16 mouse cellular contexts compared by ENCODE assay signal in genomic region chr2:179467839-179468445, GRCm38 (mm10). TPM values are rescaled to one million over a fixed set of nuclear protein-coding genes. Genes with fewer than 3 reads are reported as not detected.
DNase-seq lines count a peak whose midpoint lies in the region; ATAC-seq and TF ChIP-seq lines count a peak whose summit lies in the region.
"Had no signal": no experiment of that assay in that cellular context is flagged by ENCODE, and none has a peak within 500 bp of the region (broad histone marks: within the 10 kb centered on the region; RNA-seq: fewer than 3 reads in every experiment).

No protein-coding gene starts in this region.

- H3K27me3 ChIP-seq in forebrain, embryonic 12.5 days, result no peaks in the 10 kb centered on the region
- H3K27me3 ChIP-seq in forebrain, embryonic 10.5 days (ENCODE audit: poor library complexity, severe bottlenecking), result no peaks in the 10 kb centered on the region
- no peaks in the 10 kb centered on the region for H3K27me3 ChIP-seq in neural tube, embryonic 12.5 days (replicated peaks)
- H3K27me3 ChIP-seq: heart, embryonic 13.5 days; limb, embryonic 13.5 days had no signal

- no peak for DNase-seq in forebrain, embryonic 10.5 days (ENCODE audit: extremely low spot score, low spot score)
- no peak for DNase-seq in neural tube, embryonic 10.5 days (ENCODE audit: extremely low spot score, low spot score)
- DNase-seq in kidney, postnatal 14 days, result peak; percentile 6
- DNase-seq in gastrocnemius, postnatal 10 days, result no peak
- DNase-seq in spleen, postnatal 36 days (ENCODE audit: low spot score in 2 of 2), result no peak
- no peak for DNase-seq in lung, adult 2 months
- DNase-seq: gastrocnemius, adult 2 months; layer of hippocampus, postnatal 36 days; lung, adult 18-20 months; thymus, postnatal 4 days had no signal

- WGBS in forebrain, embryonic 12.5 days, result 84% methylated on average over 8 of the region's 8 CpGs
- WGBS in forebrain, embryonic 10.5 days, result 90% methylated on average over 8 of the region's 8 CpGs
- 85% methylated on average over 8 of the region's 8 CpGs for WGBS in neural tube, embryonic 12.5 days
- WGBS in lung, adult 2 months, result 83% methylated on average over 8 of the region's 8 CpGs

- H3K9me3 ChIP-seq in forebrain, embryonic 12.5 days, result peaks cover 21% of the 10 kb centered on the region
- peaks cover 38% of the 10 kb centered on the region for H3K9me3 ChIP-seq in forebrain, embryonic 10.5 days
- H3K9me3 ChIP-seq in neural tube, embryonic 12.5 days, result peaks cover 32% of the 10 kb centered on the region

- H3K4me1 ChIP-seq in forebrain, embryonic 12.5 days, result peaks cover 19% of the 10 kb centered on the region
- H3K4me1 ChIP-seq in forebrain, embryonic 10.5 days, result peaks cover 5% of the 10 kb centered on the region; the same call in 1 of the 2 replicates
- H3K4me1 ChIP-seq in neural tube, embryonic 12.5 days, result 0 out of 2 replicates have a peak, but pooled peaks cover under 1% of the 10 kb centered on the region
- H3K4me1 ChIP-seq in lung, adult 2 months (ENCODE audit: control insufficient read depth, insufficient read depth, low read length), result no peaks in the 10 kb centered on the region
- H3K4me1 ChIP-seq: embryonic facial prominence, embryonic 10.5 days; heart, embryonic 13.5 days; limb, embryonic 13.5 days had no signal

- no peak overlapping the region for H3K9ac ChIP-seq in forebrain, embryonic 12.5 days
- H3K9ac ChIP-seq in neural tube, embryonic 12.5 days, result no peak overlapping the region
- H3K9ac ChIP-seq: heart, embryonic 13.5 days; limb, embryonic 13.5 days had no signal

- TF ChIP-seq POLR2A in lung, adult 2 months (IDR thresholded peaks at IDR 0.05; ENCODE audit: borderline replicate concordance, extremely low read depth, low read depth, low read length), result no peak

- H3K36me3 ChIP-seq in forebrain, embryonic 12.5 days (replicated peaks), result peaks cover 15% of the 10 kb centered on the region
- peaks cover 38% of the 10 kb centered on the region for H3K36me3 ChIP-seq in forebrain, embryonic 10.5 days (replicated peaks)
- 0 out of 2 replicates have a peak, but pooled peaks cover under 1% of the 10 kb centered on the region for H3K36me3 ChIP-seq in neural tube, embryonic 12.5 days
- H3K36me3 ChIP-seq: embryonic facial prominence, embryonic 10.5 days; heart, embryonic 13.5 days; limb, embryonic 13.5 days had no signal

- TF ChIP-seq CTCF in lung, adult 2 months (IDR thresholded peaks at IDR 0.05; ENCODE audit: insufficient read depth, low read length), result no peak

- no peak overlapping the region for H3K4me3 ChIP-seq in forebrain, embryonic 12.5 days (replicated peaks)
- no peak overlapping the region for H3K4me3 ChIP-seq in forebrain, embryonic 10.5 days
- no peak overlapping the region for H3K4me3 ChIP-seq in neural tube, embryonic 12.5 days
- H3K4me3 ChIP-seq in lung, adult 2 months (replicated peaks; ENCODE audit: extremely low read depth, low read depth, low read length), result no peak overlapping the region
- H3K4me3 ChIP-seq: embryonic facial prominence, embryonic 10.5 days; gastrocnemius, adult 2 months; heart, embryonic 13.5 days; limb, embryonic 13.5 days had no signal

- H3K4me2 ChIP-seq in forebrain, embryonic 12.5 days, result no peak overlapping the region
- H3K4me2 ChIP-seq in neural tube, embryonic 12.5 days (replicated peaks), result no peak overlapping the region
- H3K4me2 ChIP-seq: heart, embryonic 13.5 days; limb, embryonic 13.5 days had no signal

- peak; percentile 71 for ATAC-seq in forebrain, embryonic 12.5 days (ENCODE audit: low FRiP score)
- ATAC-seq in neural tube, embryonic 12.5 days (ENCODE audit: low FRiP score, low read depth), result peak; percentile 53; the same call in 1 of the 2 replicates

- 0 out of 2 replicates have a peak overlapping the region, but pooled peaks have one; percentile 5 for H3K27ac ChIP-seq in forebrain, embryonic 12.5 days
- H3K27ac ChIP-seq in forebrain, embryonic 10.5 days, result no peak overlapping the region
- no peak overlapping the region for H3K27ac ChIP-seq in neural tube, embryonic 12.5 days
- H3K27ac ChIP-seq: embryonic facial prominence, embryonic 10.5 days; gastrocnemius, adult 2 months; heart, embryonic 13.5 days; limb, embryonic 13.5 days had no signal

RNA-seq across cellular contexts. Expression of gene Cdh4, which starts 25.7 kb away (rescaled TPM):
- 29.4 and 30.7 TPM in 2 replicates for polyA plus RNA-seq in forebrain, embryonic 12.5 days (2016; fragmentation: Nextera tagmentation; extraction: Ambion mirVana)
- 16.0 and 17.0 TPM in 2 replicates for polyA plus RNA-seq in forebrain, embryonic 10.5 days (2016; fragmentation: Nextera tagmentation; extraction: Ambion mirVana)
- 19.1 and 22.6 TPM in 2 replicates for polyA plus RNA-seq in neural tube, embryonic 12.5 days (2016; fragmentation: Nextera tagmentation; extraction: Ambion mirVana)
- total RNA-seq in gastrocnemius, postnatal 10 days (2021), result 1 to 10 TPM; 3.2 to 3.3 TPM
- polyA plus RNA-seq in lung, adult 2 months (2012; rRNA removed), result 2.0 and 2.7 TPM in 2 replicates
- total RNA-seq: hematopoietic stem cell, adult 5-6 weeks had no signal
